Mouse (Mus musculus) ES-E14 (cell line): ENCODE results near the gene Tmem266.

Source experiments
- CHD2 ChIP-seq: IDR thresholded peaks from 2 replicates; pipeline ENCODE4 v1.6.1; 2014; ENCODE audit warnings: mild to moderate bottlenecking, low read depth, low read length, inconsistent platforms
- HCFC1 ChIP-seq: IDR thresholded peaks from 2 replicates; pipeline ENCODE4 v1.6.1; 2012; ENCODE audit warnings: low read length, inconsistent platforms, borderline replicate concordance; ENCODE audit not compliant: insufficient read depth
- MAFK ChIP-seq: IDR thresholded peaks from 2 replicates; pipeline ENCODE4 v1.6.1; 2014; ENCODE audit warnings: mild to moderate bottlenecking, low read depth, low read length, inconsistent platforms; ENCODE audit not compliant: insufficient read depth
- ZC3H11A ChIP-seq: IDR thresholded peaks from 2 replicates; pipeline ENCODE4 v1.6.1; 2012; ENCODE audit warnings: low read depth, mild to moderate bottlenecking, inconsistent platforms, low read length, borderline replicate concordance
- ZNF384 ChIP-seq: IDR thresholded peaks from 2 replicates; pipeline ENCODE4 v1.6.1; 2012; ENCODE audit warnings: low read depth, low read length, inconsistent platforms

DNA sequence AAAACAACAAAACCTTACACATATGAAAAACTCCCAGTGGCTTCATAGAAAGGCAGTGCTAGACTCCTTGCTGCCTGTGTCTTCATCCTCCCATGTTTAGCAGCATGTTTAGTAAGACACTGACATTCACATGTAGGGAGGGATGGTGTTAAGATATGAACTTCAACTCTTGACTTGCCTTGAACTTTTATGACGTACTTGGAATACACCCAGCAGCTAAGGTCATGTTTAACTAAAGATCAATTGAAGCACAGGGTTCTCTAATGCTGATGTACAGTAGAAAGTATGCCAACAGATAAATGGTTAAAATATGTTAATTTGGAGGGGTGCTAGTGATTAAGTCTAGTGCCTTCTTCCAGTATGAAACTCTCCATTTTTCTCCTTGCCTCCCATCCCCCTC is 4.1 kb upstream of the Tmem266 start:
- TF ChIP-seq CHD2 (no peak), HCFC1 (no peak), MAFK (no peak), ZNF384 (no peak), ZC3H11A (no peak)
